In the genomic region with DNA sequence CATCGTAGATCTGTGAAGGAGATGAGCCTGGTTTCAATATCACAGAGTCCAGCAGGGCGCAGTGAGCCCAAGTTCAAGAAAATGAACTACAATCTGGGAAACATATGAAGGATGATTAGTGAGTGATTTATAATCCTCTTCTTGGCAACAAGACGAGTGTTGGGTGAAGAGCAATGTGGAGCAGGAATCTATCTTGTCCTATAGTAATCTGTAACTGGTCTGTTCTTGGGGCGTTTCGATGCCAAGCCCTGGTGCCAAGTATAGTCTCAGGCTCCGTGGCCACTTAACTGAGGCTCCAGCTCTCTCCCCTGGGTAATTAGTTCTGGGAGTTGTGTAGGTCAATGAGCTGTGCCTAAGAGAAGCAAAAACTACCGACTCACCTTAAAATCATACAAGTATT, we compare ENCODE assay signal across 30 mouse cellular contexts.
"Had no signal": no experiment of that assay in that cellular context is flagged by ENCODE, and none has a peak within 500 bp of the region (broad histone marks: within the 10 kb centered on the region; RNA-seq: fewer than 3 reads in every experiment).

No protein-coding gene starts in this region.

- H3K4me3 ChIP-seq: limb, embryonic 10.5 days; limb, embryonic 12.5 days; limb, embryonic 13.5 days; limb, embryonic 15.5 days; liver, embryonic 12.5 days; liver, embryonic 13.5 days; liver, embryonic 15.5 days; lung, embryonic 15.5 days; megakaryocyte, embryonic 14.5 days; midbrain, embryonic 10.5 days; midbrain, embryonic 12.5 days; midbrain, embryonic 13.5 days; midbrain, embryonic 15.5 days; myocyte; neural tube, embryonic 12.5 days had no signal

- H3K4me1 ChIP-seq: limb, embryonic 10.5 days; limb, embryonic 15.5 days; liver, embryonic 12.5 days; liver, embryonic 13.5 days; liver, embryonic 15.5 days; megakaryocyte, embryonic 14.5 days; midbrain, embryonic 10.5 days; midbrain, embryonic 12.5 days; midbrain, embryonic 13.5 days; midbrain, embryonic 15.5 days; neural tube, embryonic 12.5 days had no signal

- H3K9me3 ChIP-seq: limb, embryonic 10.5 days; limb, embryonic 12.5 days; limb, embryonic 13.5 days; limb, embryonic 15.5 days; liver, embryonic 13.5 days; liver, embryonic 15.5 days; lung, embryonic 15.5 days; megakaryocyte, embryonic 14.5 days; midbrain, embryonic 10.5 days; midbrain, embryonic 12.5 days; midbrain, embryonic 13.5 days; midbrain, embryonic 15.5 days; neural tube, embryonic 12.5 days had no signal

- H3K27ac ChIP-seq: limb, embryonic 10.5 days; limb, embryonic 12.5 days; limb, embryonic 13.5 days; limb, embryonic 15.5 days; liver, embryonic 12.5 days; liver, embryonic 13.5 days; liver, embryonic 14.5 days; liver, embryonic 15.5 days; lung, embryonic 15.5 days; macrophage; midbrain, embryonic 10.5 days; midbrain, embryonic 12.5 days; midbrain, embryonic 13.5 days; midbrain, embryonic 15.5 days; neural tube, embryonic 12.5 days had no signal

- DNase-seq: left cerebral cortex, postnatal 4 days; liver; liver, embryonic 13.5 days; liver, postnatal 0 days; lung, adult 18-20 months; lung, adult 2 months; lung, postnatal 10 days; lung, postnatal 14 days; lung, postnatal 36 days; lung, postnatal 4 days; midbrain, embryonic 14.5 days had no signal

- H3K36me3 ChIP-seq: limb, embryonic 10.5 days; limb, embryonic 12.5 days; limb, embryonic 13.5 days; limb, embryonic 15.5 days; liver, embryonic 12.5 days; liver, embryonic 13.5 days; liver, embryonic 15.5 days; lung, embryonic 15.5 days; midbrain, embryonic 10.5 days; midbrain, embryonic 12.5 days; midbrain, embryonic 13.5 days; midbrain, embryonic 15.5 days; neural tube, embryonic 12.5 days had no signal

- ATAC-seq: liver, embryonic 12.5 days; liver, postnatal 0 days; midbrain, embryonic 13.5 days; midbrain, embryonic 15.5 days; midbrain, embryonic 16.5 days had no signal

- H3K4me2 ChIP-seq: limb, embryonic 12.5 days; limb, embryonic 13.5 days; limb, embryonic 15.5 days; liver, embryonic 11.5 days; liver, embryonic 12.5 days; liver, embryonic 13.5 days; liver, embryonic 15.5 days; lung, embryonic 15.5 days; midbrain, embryonic 11.5 days; midbrain, embryonic 12.5 days; midbrain, embryonic 13.5 days; midbrain, embryonic 15.5 days; neural tube, embryonic 12.5 days had no signal

- H3K27me3 ChIP-seq: limb, embryonic 12.5 days; limb, embryonic 13.5 days; limb, embryonic 15.5 days; liver, embryonic 12.5 days; liver, embryonic 13.5 days; liver, embryonic 15.5 days; lung, embryonic 15.5 days; megakaryocyte, embryonic 14.5 days; midbrain, embryonic 12.5 days; midbrain, embryonic 13.5 days; midbrain, embryonic 15.5 days; neural tube, embryonic 12.5 days had no signal

- H3K9ac ChIP-seq: limb, embryonic 12.5 days; limb, embryonic 13.5 days; limb, embryonic 15.5 days; liver, embryonic 12.5 days; liver, embryonic 13.5 days; liver, embryonic 14.5 days; liver, embryonic 15.5 days; liver, postnatal 0 days; lung, embryonic 15.5 days; midbrain, embryonic 12.5 days; midbrain, embryonic 13.5 days; midbrain, embryonic 15.5 days; neural tube, embryonic 12.5 days had no signal
